Mouse (Mus musculus) embryonic stem cell, embryonic (primary cell): ENCODE data around the gene Mapk7.

Source experiments
- CTCF ChIA-PET, 4 experiments: fragments of 300-600 bp in 2 of 4; fragments of 350-600 bp in 2 of 4; sonication (Branson Sonifier 250); formaldehyde crosslinking; loops; one replicate each; lab custom pipeline; 2022; ENCODE audit warnings: inconsistent platforms in 2 of 4; lab: Charles Lee
- POLR2A ChIA-PET, 4 experiments: fragments of 300-600 bp in 2 of 4; fragments of 350-600 bp in 2 of 4; sonication (Branson Sonifier 250); formaldehyde crosslinking; loops; one replicate each; lab custom pipeline; 2022; ENCODE audit warnings: antibody characterized with exemption in 4 of 4, inconsistent platforms in 1 of 4; lab: Charles Lee

Gene Mapk7

DNA sequence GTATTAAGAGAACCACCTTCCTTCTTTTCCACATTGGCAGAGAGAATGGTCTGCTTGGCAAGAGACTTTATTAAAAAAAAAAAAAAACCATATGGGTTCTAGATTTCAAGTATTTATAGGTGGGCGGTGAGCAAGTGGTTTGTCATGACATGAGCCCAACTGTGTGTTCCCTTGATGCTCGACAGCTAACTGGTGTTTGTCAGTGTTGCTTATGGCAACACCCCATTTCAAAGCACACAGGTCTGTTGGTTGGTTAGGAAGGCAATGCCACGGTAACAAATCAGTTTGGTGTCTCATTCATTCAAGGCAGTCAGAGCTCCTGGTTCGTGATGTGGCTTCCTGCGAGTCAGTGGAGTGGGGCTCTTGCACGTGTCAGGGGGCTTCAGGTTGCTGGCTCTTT, 50.4 kb downstream of the Mapk7 start:
- ChIA-PET CTCF (interaction anchor here in 1 of 4 experiments (0.9 kb wide), 1 partner anchor 9 kb away, joined by 3 read pairs; no protein-coding TSS in a partner anchor), POLR2A (interaction anchor here in 1 of 4 experiments (1.0 to 1.8 kb wide), 2 partner anchors 18 to 61 kb away, joined by 3 to 4 read pairs; no protein-coding TSS in a partner anchor)

DNA sequence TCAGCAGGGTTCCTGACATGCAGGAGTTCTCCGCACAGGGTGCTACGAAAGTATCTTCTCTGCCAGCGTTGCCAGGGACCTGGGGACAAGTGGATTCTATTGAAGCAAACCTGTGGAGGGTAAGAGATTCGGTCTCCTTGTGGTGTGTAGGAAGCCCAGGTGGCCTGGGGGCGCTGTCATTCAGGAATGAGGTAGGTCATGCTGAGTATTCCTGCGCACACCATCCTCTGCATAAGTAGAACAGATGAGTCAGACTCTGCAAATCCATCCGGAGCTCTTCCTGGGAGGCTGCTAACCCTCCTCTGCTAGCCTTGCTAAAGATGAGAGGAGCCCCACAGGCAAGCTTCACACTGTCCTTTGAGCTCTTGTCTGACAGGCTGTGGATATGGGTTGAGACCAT, 52.5 kb downstream of the Mapk7 start:
- CTCF ChIA-PET = interaction anchor here in 1 of 4 experiments (0.7 kb wide), 1 partner anchor 25 kb away, joined by 3 read pairs; no protein-coding TSS in a partner anchor

GRCm38 (mm10) chr11:61440416-61440815, 53.8 kb downstream of the Mapk7 start:
- ChIA-PET CTCF (no interaction called here), POLR2A (no interaction called here)

More for the DNA sequence above, 52.5 kb downstream of the Mapk7 start:
- POLR2A ChIA-PET = no interaction called here

DNA sequence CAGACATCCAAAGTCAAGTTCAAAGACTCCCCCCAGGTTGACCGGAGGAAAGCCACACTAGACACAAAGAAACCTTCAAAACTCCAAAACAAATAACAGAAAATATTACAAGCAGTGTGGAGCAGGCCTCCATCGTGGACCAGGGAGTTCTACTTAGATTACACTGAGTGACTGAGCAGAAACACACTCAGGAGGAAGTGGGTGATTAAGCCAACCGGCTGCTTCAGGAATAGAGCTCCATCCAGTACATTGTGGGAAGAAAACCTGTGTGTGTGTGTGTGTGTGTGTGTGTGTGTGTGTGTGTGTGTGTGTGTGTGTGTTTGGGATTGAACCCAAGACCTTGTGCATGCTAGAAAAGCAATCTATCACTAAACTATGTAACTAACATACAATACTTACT, 55.0 kb downstream of the Mapk7 start:
- POLR2A ChIA-PET = interaction anchor here in 1 of 4 experiments (1.1 kb wide), 1 partner anchor 8 kb away, joined by 3 read pairs; no protein-coding TSS in a partner anchor
- CTCF ChIA-PET = interaction anchor here (0.6 to 1.3 kb wide), 6 partner anchors 10 to 391 kb away, joined by 3 to 6 read pairs (median 5); no protein-coding TSS in a partner anchor
